Mouse (Mus musculus) thymus, adult 2 months (tissue): Measurements from ENCODE around the gene Ric8b. TPM values are rescaled to one million over a fixed set of nuclear protein-coding genes. Genes with fewer than 3 reads are reported as not detected.

ENCODE experiments used
- DNase-seq: peaks from one replicate; pipeline ENCODE4 v3.0.0; 2021
- H3K27ac ChIP-seq: fragments of 200-500 bp; 2 replicates; pipeline ENCODE4 v1.5.1; 2012; ENCODE audit warnings: low read length, control low read depth; ENCODE audit not compliant: control insufficient read depth, insufficient read depth
- H3K27me3 ChIP-seq: fragments of 200-500 bp; 2 replicates; pipeline ENCODE4 v1.6.1; 2012; ENCODE audit warnings: mild to moderate bottlenecking, low read length, moderate library complexity, mixed read lengths; ENCODE audit not compliant: control insufficient read depth, insufficient read depth
- H3K36me3 ChIP-seq: fragments of 200-500 bp; 2 replicates; pipeline ENCODE4 v1.6.1; 2012; ENCODE audit warnings: mild to moderate bottlenecking, low read length, moderate library complexity; ENCODE audit not compliant: control insufficient read depth, insufficient read depth
- H3K4me1 ChIP-seq: fragments of 200-500 bp; replicated peaks from 2 replicates; pipeline ENCODE4 v1.6.1; 2012; ENCODE audit warnings: low read length; ENCODE audit not compliant: control insufficient read depth, insufficient read depth
- H3K4me3 ChIP-seq: fragments of 200-500 bp; 2 replicates; pipeline ENCODE4 v1.5.1; 2012; ENCODE audit warnings: mild to moderate bottlenecking, low read length, control low read depth, moderate library complexity; ENCODE audit not compliant: control insufficient read depth, insufficient read depth
- CTCF ChIP-seq: fragments of 200-500 bp; IDR thresholded peaks from 2 replicates; pipeline ENCODE4 v1.5.1; 2012; ENCODE audit warnings: mild to moderate bottlenecking, control low read depth, low read length, moderate library complexity, borderline replicate concordance; ENCODE audit not compliant: control insufficient read depth, poor library complexity, insufficient read depth; ENCODE audit errors: extremely low read depth
- POLR2A ChIP-seq: fragments of 200-500 bp; IDR thresholded peaks from 2 replicates; pipeline ENCODE4 v1.6.1; 2012; ENCODE audit warnings: mild to moderate bottlenecking, low read length, control low read depth, moderate library complexity; ENCODE audit not compliant: control insufficient read depth, poor library complexity, insufficient read depth; ENCODE audit errors: extremely low read depth
- WGBS: fragments of 180-500 bp; shearing (Covaris S2); methylation state at CpG from one replicate; pipeline ENCODE4 v1.1.7; 2018; 5-methylcytosine and 5-hydroxymethylcytosine counted together
- polyA plus RNA-seq: library from polyadenylated mRNA; depleted of rRNA; stranded (reverse); fragments of >200 nt; gene quantifications from 2 replicates; pipeline ENCODE4 v1.2.3, GENCODE M21; 2012

The Ric8b gene
- polyA plus RNA-seq, 1 experiment, result 17.6 TPM

GRCm38 (mm10) chr10:85003190-85004026 is 86.0 kb downstream of the Ric8b start:
- no peaks in the 10 kb centered on the region for H3K4me1 ChIP-seq
- no peak for TF ChIP-seq CTCF
- no peak for TF ChIP-seq POLR2A
- 88% methylated on average over 7 of the region's 7 CpGs for WGBS
- no peaks in the 10 kb centered on the region for H3K27me3 ChIP-seq
- H3K4me3 ChIP-seq, result no peak overlapping the region
- no peak overlapping the region for H3K27ac ChIP-seq
- no peak for DNase-seq
- 0 out of 2 replicates have a peak, but pooled peaks cover 4% of the 10 kb centered on the region for H3K36me3 ChIP-seq

GRCm38 (mm10) chr10:85006573-85007310 is 89.3 kb downstream of the Ric8b start:
- Histone ChIP-seq H3K27ac (no peak overlapping the region), H3K4me1 (no peaks in the 10 kb centered on the region), H3K27me3 (no peaks in the 10 kb centered on the region), H3K36me3 (0 out of 2 replicates have a peak, but pooled peaks cover 6% of the 10 kb centered on the region), H3K4me3 (no peak overlapping the region)
- no peak for TF ChIP-seq POLR2A
- TF ChIP-seq CTCF, result no peak
- WGBS, result 98% methylated on average over 7 of the region's 7 CpGs
- no peak for DNase-seq

- WGBS, result 96% methylated on average over 11 of the region's 11 CpGs
- Histone ChIP-seq H3K36me3 (0 out of 2 replicates have a peak, but pooled peaks cover 3% of the 10 kb centered on the region), H3K27me3 (no peaks in the 10 kb centered on the region), H3K4me3 (no peak overlapping the region), H3K27ac (no peak overlapping the region), H3K4me1 (no peaks in the 10 kb centered on the region)
- no peak for TF ChIP-seq CTCF
- TF ChIP-seq POLR2A, result no peak
- no peak for DNase-seq
Measured at GRCm38 (mm10) chr10:85007861-85008840, 90.7 kb downstream of the Ric8b start.

GRCm38 (mm10) chr10:85011066-85011465 is 93.7 kb downstream of the Ric8b start:
- DNase-seq, result no peak
- H3K4me1 ChIP-seq, result no peaks in the 10 kb centered on the region
- 96% methylated on average over 2 of the region's 2 CpGs for WGBS
- H3K27me3 ChIP-seq, result no peaks in the 10 kb centered on the region
- no peak for TF ChIP-seq CTCF
- TF ChIP-seq POLR2A, result no peak
- H3K27ac ChIP-seq, result no peak overlapping the region
- H3K36me3 ChIP-seq, result peaks cover 13% of the 10 kb centered on the region
- no peak overlapping the region for H3K4me3 ChIP-seq

GRCm38 (mm10) chr10:85013464-85013863 is 96.0 kb downstream of the Ric8b start:
- H3K27ac ChIP-seq, result no peak overlapping the region
- no peaks in the 10 kb centered on the region for H3K4me1 ChIP-seq
- H3K36me3 ChIP-seq, result peaks cover 12% of the 10 kb centered on the region
- peak; percentile 57 for DNase-seq
- 11% methylated on average over 1 of the region's 1 CpGs for WGBS
- TF ChIP-seq CTCF (peak; percentile 87), POLR2A (no peak)
- no peaks in the 10 kb centered on the region for H3K27me3 ChIP-seq
- H3K4me3 ChIP-seq, result no peak overlapping the region
